Mouse (Mus musculus) mesoderm, embryonic 11.5 days (tissue): ENCODE results near the gene Dclk1.

Source experiments
- DNase-seq: peaks from one replicate; pipeline ENCODE4 v3.0.0-alpha.2; 2012; ENCODE audit warnings: low read depth, low spot score

The Dclk1 gene

GRCm38 (mm10) chr3:55260139-55260538, 18.0 kb downstream of the Dclk1 start:
- DNase-seq, result no peak

GRCm38 (mm10) chr3:55266091-55266490, 23.9 kb downstream of the Dclk1 start:
- DNase-seq, result no peak

GRCm38 (mm10) chr3:55269802-55270201, 27.6 kb downstream of the Dclk1 start:
- no peak for DNase-seq

GRCm38 (mm10) chr3:55270345-55270744, 28.2 kb downstream of the Dclk1 start:
- no peak for DNase-seq

GRCm38 (mm10) chr3:55270920-55271319, 28.8 kb downstream of the Dclk1 start:
- peak; percentile 21 for DNase-seq

GRCm38 (mm10) chr3:55272536-55272935, 30.4 kb downstream of the Dclk1 start:
- DNase-seq, result no peak

GRCm38 (mm10) chr3:55276446-55276845, 34.3 kb downstream of the Dclk1 start:
- DNase-seq, result no peak

GRCm38 (mm10) chr3:55276851-55277250, 34.7 kb downstream of the Dclk1 start:
- no peak for DNase-seq

- no peak for DNase-seq
Observed at GRCm38 (mm10) chr3:55277829-55278228, 35.7 kb downstream of the Dclk1 start.

- no peak for DNase-seq
Observed at GRCm38 (mm10) chr3:55279923-55280322, 37.8 kb downstream of the Dclk1 start.

GRCm38 (mm10) chr3:55280471-55280870, 38.3 kb downstream of the Dclk1 start:
- DNase-seq, result no peak

- DNase-seq, result peak; percentile 66
Observed at GRCm38 (mm10) chr3:55284215-55284614, 42.1 kb downstream of the Dclk1 start.

- no peak for DNase-seq
Observed at GRCm38 (mm10) chr3:55288726-55289125, 46.6 kb downstream of the Dclk1 start.

- peak; percentile 47 for DNase-seq
Observed at GRCm38 (mm10) chr3:55291964-55292363, 49.8 kb downstream of the Dclk1 start.

- DNase-seq, result no peak
Observed at GRCm38 (mm10) chr3:55292783-55293430, 50.7 kb downstream of the Dclk1 start.

GRCm38 (mm10) chr3:55305653-55306052, 63.5 kb downstream of the Dclk1 start:
- no peak for DNase-seq

GRCm38 (mm10) chr3:55307553-55308177, 65.5 kb downstream of the Dclk1 start:
- no peak for DNase-seq

- no peak for DNase-seq
Observed at GRCm38 (mm10) chr3:55309961-55310360, 67.8 kb downstream of the Dclk1 start.

GRCm38 (mm10) chr3:55315827-55316226, 73.7 kb downstream of the Dclk1 start:
- DNase-seq, result no peak

GRCm38 (mm10) chr3:55318021-55318420, 75.9 kb downstream of the Dclk1 start:
- DNase-seq, result no peak

- DNase-seq, result no peak
Observed at GRCm38 (mm10) chr3:55320572-55320971, 78.4 kb downstream of the Dclk1 start.

- no peak for DNase-seq
Observed at GRCm38 (mm10) chr3:55324029-55324428, 81.9 kb downstream of the Dclk1 start.

- DNase-seq, result no peak
Observed at GRCm38 (mm10) chr3:55330496-55330895, 88.3 kb downstream of the Dclk1 start.
